ENCODE assay signal across 8 mouse cellular contexts in genomic region chr3:88467116-88467824, GRCm38 (mm10). TPM values are rescaled to one million over a fixed set of nuclear protein-coding genes. Genes with fewer than 3 reads are reported as not detected.
DNase-seq lines count a peak whose midpoint lies in the region; ATAC-seq and TF ChIP-seq lines count a peak whose summit lies in the region.

No protein-coding gene starts in this region.

- 30% methylated on average over 16 of the region's 16 CpGs for WGBS in hindbrain, postnatal 0 days

- H3K27ac ChIP-seq in hindbrain, postnatal 0 days: no peak overlapping the region

- no peak overlapping the region for H3K9ac ChIP-seq in hindbrain, postnatal 0 days (replicated peaks; ENCODE audit: low read length)

- no peak overlapping the region for H3K4me2 ChIP-seq in hindbrain, postnatal 0 days (ENCODE audit: low read depth, low read length)

- TF ChIP-seq CTCF in hindbrain, postnatal 0 days (IDR thresholded peaks at IDR 0.05; ENCODE audit: low read depth): peak; percentile 93

- H3K4me1 ChIP-seq in hindbrain, postnatal 0 days (ENCODE audit: insufficient read depth, low read length): no peaks in the 10 kb centered on the region

- DNase-seq in R1 (ENCODE audit: low read depth, low spot score): peak; percentile 82
- peak; percentile 91 to 95 for DNase-seq in cerebellum, postnatal 25 days
- peak; percentile 68 to 77 for DNase-seq in gastrocnemius, adult 8-10 months (ENCODE audit: low spot score in 2 of 2)
- DNase-seq in hindbrain, postnatal 0 days (ENCODE audit: low spot score): peak; percentile 95
- DNase-seq in left cerebral cortex, adult 18-20 months (ENCODE audit: low spot score in 2 of 2): peak; percentile 88 to 98
- peak; percentile 82 to 92 for DNase-seq in lung, postnatal 4 days
- peak; percentile 92 for DNase-seq in retina, postnatal 1 day
- peak; percentile 98 for DNase-seq in thymus, postnatal 4 days

- no peaks in the 10 kb centered on the region for H3K27me3 ChIP-seq in hindbrain, postnatal 0 days (ENCODE audit: insufficient read depth, low read length)

- H3K36me3 ChIP-seq in hindbrain, postnatal 0 days (ENCODE audit: insufficient read depth, low read length): no peaks in the 10 kb centered on the region

- no peaks in the 10 kb centered on the region for H3K9me3 ChIP-seq in hindbrain, postnatal 0 days (ENCODE audit: low read length)

- no peak overlapping the region for H3K4me3 ChIP-seq in hindbrain, postnatal 0 days (ENCODE audit: low read length)

- ATAC-seq in hindbrain, postnatal 0 days: peak; percentile 92

RNA-seq across cellular contexts. Expression of gene Sema4a, which starts 6.3 kb away (rescaled TPM):
- 1 to 10 TPM in 2 of 4 experiments, under 1 TPM in 2; 0.48 to 1.2 (median 1.00) TPM for total RNA-seq in gastrocnemius, adult 8-10 months (2022)
- total RNA-seq in hindbrain, postnatal 0 days (2014; rRNA removed): 39.4 and 45.2 TPM in 2 replicates
- polyA plus RNA-seq in hindbrain, postnatal 0 days (2015; fragmentation: Nextera tagmentation; extraction: Ambion mirVana): 25.4 and 26.5 TPM in 2 replicates
- 10 to 100 TPM; 70.4 to 76.5 TPM for total RNA-seq in left cerebral cortex, adult 18-20 months (2021)

RNA-seq across cellular contexts. Expression of gene Slc25a44, which starts 42.3 kb away (rescaled TPM):
- total RNA-seq in gastrocnemius, adult 8-10 months (2022): 10 to 100 TPM; 19.5 to 22.4 (median 21.5) TPM
- 68.3 and 68.6 TPM in 2 replicates for total RNA-seq in hindbrain, postnatal 0 days (2014; rRNA removed)
- polyA plus RNA-seq in hindbrain, postnatal 0 days (2015; fragmentation: Nextera tagmentation; extraction: Ambion mirVana): 31.9 and 34.1 TPM in 2 replicates
- total RNA-seq in left cerebral cortex, adult 18-20 months (2021): 10 to 100 TPM; 77.0 to 78.9 TPM

RNA-seq across cellular contexts. Expression of gene Lmna, which starts 42.5 kb away (rescaled TPM):
- 10 to 100 TPM; 59.0 to 76.0 (median 67.8) TPM for total RNA-seq in gastrocnemius, adult 8-10 months (2022)
- total RNA-seq in hindbrain, postnatal 0 days (2014; rRNA removed): 59.7 and 60.8 TPM in 2 replicates
- polyA plus RNA-seq in hindbrain, postnatal 0 days (2015; fragmentation: Nextera tagmentation; extraction: Ambion mirVana): 59.1 and 61.1 TPM in 2 replicates
- 10 to 100 TPM; 61.3 to 67.9 TPM for total RNA-seq in left cerebral cortex, adult 18-20 months (2021)

RNA-seq across cellular contexts. Expression of gene Pmf1, which starts 57.1 kb away (rescaled TPM):
- 10 to 100 TPM; 15.5 to 18.5 (median 16.7) TPM for total RNA-seq in gastrocnemius, adult 8-10 months (2022)
- total RNA-seq in hindbrain, postnatal 0 days (2014; rRNA removed): 39.4 and 60.4 TPM in 2 replicates
- 47.2 and 48.4 TPM in 2 replicates for polyA plus RNA-seq in hindbrain, postnatal 0 days (2015; fragmentation: Nextera tagmentation; extraction: Ambion mirVana)
- total RNA-seq in left cerebral cortex, adult 18-20 months (2021): 1 to 10 TPM; 5.2 to 6.2 TPM

Comparison
In these comparisons a context has a peak if more than half of its experiments do, and no peak if none do; other contexts are left out.
1. RNA of gene Sema4a, which starts 6.3 kb away (total RNA-seq): 70.4 to 76.5 TPM in left cerebral cortex, adult 18-20 months and 39.4 to 45.2 TPM in hindbrain, postnatal 0 days; 0.48 to 1.2 TPM in gastrocnemius, adult 8-10 months; every median in the first group is over 10 times any median in the second.
2. Peak in every context shown above with its lines, with median percentiles within 50 percentile points of each other: DNase-seq.